Mouse (Mus musculus): Measurements from ENCODE around the gene Def6.
"Not testable (repeated sequence)": the region's sequence is repeated elsewhere in the genome, so short reads cannot be mapped to it uniquely, and the experiment has no call there.

Gene Def6

DNA sequence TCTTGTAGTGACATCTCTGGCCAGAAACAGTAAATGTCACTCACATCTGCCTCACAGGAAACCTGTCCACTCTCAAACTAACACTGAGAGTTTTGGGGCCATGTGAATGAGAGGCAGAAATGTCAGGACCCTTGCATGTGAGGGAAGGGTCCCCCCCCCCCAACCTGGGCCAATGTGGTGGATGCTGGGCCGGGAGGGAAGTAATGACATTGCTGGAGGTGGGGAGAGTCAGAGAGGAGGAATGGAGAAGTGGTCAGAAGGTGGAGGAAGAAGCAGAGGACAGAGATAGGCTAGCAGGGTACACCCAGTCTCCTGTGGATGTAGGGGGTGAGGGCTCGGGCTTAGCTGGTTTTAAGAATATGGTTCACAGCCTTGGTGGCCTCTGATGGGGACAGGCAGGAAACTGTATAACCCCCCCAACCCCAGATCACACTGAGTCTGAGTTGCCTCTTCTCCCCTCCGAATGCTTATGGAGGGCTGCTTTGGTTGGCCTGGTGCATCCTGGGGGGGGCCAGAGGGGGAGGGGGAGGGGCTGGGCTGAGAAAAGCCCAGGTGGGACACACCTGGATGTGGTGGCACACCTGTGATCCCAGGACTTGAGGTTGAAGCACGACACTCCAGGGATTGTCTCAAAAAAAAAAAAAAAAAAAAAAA lies 2.0 kb downstream of the Def6 start:
- peak in 1 of 2 experiments; percentile 10 for DNase-seq

DNA sequence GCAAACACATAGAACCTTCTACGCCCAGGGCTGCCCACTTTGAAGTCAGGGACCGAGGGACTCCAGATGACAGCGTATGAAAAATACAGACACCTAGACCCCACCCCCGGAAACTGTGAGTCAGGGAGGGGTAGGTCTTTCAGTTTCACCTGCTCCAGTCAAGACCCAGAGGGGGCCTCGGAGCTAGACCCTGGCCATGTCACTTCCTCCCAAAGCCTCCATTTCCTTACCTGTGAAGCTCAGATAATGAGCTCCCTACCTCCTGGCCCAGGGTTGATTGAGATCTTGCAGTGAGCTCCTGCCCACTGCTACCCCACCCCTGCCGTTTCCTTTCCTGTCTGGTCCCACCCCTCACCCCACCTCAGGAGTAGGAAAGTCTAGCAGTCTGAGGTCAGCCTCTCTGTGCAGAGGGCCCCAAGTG lies 4.4 kb downstream of the Def6 start:
- peak; percentile 59 to 62 for DNase-seq

DNA sequence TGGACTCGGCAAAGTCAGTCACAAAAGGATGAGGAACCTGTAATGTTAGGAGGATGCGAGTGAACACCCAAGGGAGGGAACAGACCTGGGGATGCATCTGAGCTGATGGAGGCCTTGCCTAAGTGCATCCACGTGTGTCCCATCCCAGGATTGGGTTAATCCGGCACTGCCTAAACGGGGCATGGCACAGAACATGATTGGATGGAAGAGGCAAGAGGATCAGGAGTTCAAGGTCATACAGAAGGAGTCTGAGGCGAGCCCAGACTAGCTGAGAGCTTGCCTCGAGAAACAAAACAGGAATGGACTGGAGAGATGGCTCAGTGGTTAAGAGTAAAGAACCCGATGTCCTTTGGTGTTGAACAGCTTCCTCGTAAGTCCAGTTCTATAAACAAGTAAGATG lies 4.8 kb downstream of the Def6 start:
- no peak for DNase-seq

DNA sequence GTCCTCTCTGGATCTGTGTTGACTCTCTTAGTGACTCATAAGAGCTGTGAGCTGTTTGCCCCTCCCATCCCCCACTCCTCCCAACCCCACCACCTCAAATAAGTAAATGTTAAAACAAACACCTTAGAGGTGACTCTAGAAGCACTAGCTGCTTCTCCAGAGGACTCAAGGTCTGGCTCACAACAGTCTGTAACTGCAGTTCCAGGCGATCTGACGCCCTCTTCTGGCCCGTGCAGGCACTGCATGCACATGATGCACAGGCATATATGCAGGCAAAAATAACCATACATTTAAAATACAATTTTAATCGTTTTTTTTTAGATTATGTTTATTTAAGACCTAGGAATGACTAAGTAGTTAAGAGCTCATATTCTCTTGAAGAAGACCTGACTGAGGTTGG lies 5.7 kb downstream of the Def6 start:
- DNase-seq, result no peak

DNA sequence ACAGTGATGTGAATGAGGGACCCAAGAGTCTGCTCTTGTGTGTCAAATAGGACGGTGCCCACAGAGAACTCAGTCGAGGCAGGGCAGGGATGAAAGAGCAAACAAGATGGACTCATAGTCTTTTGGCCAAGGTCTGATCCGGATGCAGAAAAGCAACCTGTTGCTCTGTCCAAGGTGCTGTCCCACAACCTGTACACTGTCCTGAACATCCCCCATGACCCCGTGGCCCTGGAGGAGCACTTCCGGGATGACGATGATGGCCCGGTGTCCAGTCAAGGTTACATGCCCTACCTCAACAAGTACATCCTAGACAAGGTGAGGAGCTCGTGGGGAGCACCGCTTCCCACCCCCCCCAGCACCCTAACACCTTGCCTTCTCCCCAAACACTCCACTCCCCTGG lies 9.2 kb downstream of the Def6 start:
- DNase-seq, result no peak

DNA sequence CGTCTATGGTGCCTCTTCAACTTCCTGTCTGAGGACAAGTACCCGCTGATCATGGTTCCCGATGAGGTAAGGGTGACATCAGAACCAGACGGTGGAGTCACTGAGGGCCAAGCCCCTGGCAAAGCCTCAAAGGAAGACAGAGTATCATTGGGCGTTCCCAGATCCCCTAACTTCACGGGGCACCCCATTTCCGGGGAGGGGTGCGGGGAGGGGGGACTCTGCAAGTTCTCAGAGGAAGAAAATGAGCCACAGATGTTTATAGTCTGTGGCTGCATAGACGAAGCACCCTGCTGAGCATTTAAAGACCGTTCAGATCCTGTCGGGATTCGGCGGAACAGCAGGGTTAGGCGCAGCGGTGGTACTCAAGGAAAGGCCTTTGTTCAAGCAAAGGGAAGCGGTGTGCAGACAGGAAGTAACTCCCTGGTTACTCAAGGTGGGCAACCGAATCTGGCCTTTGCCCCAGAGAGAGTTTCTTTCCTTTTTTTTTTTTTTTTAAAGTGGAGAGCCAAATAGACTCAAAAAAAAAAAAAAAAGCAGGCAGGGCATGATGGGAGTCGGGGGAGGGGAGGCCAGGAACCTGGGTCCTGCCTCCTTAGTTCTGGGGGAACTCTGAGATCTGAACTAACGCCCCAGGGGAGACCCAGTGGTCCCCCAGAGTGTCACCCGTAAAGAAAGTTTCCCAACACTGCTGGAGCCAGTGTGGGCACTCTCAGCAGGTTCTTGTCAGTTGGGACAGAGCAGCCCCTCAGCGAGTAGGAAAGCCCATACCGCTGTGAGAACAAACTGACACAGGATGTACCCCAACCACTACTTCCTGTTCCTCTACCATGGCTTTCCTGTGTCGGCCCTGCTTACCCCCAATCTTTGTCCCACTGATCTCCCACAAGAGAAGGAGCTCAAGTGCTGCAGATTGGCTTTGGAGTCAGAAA lies 10.4 kb downstream of the Def6 start:
- peak; percentile 52 to 55 for DNase-seq

DNA sequence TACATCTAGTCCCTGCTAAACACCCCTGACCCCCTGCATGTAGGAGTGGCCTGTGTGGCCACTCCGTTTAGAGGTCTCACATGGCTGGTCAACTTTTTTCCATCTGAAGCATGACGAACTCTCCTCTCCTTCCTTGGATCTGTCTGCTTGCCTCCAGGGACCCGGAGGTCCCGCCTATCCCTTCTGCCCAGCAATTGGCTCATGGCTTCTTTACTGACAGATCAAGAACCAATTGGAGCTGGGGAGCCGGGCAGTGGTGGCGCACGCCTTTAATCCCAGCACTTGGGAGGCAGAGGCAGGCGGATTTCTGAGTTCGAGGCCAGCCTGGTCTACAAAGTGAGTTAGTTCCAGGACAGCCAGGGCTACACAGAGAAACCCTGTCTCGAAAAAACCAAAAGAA lies 14.9 kb downstream of the Def6 start:
- not testable (repeated sequence) for DNase-seq

DNA sequence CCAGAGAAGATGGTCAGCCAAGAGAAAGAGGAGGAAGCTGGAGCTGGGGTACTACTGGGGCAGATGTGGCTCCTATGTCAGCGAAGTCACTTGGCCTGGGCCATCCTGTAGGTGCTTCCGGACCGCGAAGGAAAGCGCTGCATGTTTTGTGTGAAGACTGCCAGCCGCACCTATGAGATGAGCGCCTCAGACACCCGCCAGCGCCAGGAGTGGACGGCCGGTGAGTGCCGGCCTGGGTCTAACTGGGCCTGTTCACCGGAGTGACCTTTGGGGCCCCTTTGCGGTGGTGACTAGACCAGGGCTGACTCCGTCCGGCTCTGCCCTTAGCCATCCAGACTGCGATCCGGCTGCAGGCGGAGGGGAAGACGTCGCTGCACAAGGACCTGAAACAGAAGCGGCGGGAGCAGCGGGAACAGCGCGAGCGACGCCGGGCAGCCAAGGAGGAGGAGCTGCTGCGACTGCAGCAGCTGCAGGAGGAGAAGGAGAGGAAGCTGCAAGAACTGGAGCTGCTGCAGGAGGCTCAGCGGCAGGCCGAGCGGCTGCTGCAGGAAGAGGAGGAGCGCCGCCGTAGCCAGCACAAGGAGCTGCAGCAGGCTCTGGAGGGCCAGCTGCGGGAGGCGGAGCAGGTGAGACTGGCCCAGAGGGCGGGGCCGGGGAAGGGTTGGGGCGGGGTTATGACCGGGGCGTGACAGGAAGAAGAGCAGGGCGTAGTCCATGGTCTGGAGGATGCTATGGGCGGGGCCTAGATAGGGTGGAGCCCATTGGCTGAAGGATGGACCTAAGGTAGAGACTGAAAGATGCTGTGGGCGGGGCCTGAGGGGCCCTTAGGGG lies 16.2 kb downstream of the Def6 start:
- peak; percentile 82 to 91 for DNase-seq

DNA sequence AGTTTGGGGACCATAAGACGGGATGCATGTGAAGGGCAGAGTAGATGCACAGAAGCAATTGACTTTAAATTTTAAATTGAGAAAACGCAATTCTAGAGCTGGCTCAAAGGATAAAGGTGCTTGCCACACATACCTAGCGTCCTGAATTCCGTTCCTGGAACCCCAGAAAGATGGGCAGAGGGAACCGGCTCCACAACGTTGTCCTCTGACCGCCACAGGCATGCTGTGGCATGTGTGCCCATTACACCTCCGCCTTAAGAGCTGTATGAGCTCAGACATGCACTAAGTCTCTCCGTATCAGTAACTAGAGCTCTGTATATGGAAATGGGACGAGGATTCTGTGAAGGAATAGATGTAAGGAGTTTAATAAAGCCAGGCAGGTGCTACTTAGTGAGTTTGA lies 17.0 kb downstream of the Def6 start:
- DNase-seq, result no peak

DNA sequence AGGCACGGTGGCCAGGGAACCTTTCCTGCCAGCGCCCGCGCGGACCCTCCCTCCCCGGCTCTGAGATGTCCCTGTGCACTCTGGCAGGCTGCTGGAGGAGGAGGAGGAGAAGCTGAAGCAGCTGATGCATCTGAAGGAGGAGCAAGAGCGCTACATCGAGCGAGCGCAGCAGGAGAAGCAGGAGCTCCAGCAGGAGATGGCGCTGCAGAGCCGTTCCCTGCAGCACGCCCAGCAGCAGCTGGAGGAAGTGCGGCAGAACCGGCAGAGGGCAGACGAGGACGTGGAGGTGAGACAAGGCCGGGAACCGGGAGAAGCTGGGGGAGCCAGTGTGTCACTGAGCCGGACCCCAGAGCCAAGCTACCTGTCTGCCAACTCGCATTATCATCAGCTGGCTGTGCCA lies 18.4 kb downstream of the Def6 start:
- DNase-seq, result peak; percentile 76 to 85

DNA sequence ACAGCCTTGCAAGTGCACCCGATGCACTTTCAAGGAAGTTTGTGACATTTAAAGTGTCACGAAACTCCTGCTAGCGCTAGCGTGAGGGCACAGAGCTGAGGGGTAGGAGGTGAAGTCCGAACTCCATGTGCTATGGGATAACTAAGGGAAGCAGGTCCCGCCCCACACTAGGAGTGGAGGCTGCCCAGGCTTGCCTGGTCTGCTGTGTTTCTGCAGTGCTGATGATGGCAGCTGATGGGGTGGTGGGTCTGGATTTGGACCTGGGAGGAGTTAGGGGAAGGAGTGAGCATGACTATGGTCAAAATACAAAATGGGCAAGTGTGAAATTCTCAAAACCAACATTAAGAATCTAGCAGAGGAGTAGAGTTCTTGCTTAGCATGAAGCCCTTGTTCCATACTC lies 22.9 kb downstream of the Def6 start:
- no peak for DNase-seq

DNA sequence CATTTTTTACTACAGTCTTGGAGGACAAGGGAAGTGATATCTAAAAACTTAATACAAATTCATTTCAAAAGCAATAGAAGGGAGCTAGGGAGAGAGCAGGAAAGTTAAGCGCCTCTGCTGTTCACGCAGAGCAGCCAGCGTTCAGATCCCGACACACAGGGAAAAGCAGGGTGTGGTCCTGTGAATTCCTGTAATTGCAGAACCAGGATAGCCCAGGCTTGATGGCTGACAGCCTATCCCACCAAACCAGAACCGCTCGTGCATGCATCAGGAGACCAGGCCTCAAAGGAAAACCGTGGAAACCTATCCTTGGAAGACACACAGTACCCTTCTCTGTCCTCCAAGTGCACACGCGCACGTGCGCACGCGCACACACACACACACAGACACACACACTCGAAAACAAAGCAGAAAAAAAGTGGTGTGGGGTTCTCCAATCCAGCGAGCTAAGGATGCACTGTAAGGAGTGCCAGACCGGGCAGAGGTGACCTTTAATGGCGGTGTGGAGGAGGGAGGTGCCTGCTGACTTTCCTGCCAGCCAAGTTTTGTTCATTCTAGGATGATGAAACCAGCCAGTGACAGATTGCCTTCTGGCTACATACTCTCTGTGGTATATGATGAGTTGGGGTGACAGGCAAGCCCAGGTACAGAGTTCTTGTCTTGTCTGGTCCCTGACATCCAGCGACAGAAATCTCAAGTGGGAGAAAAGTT lies 23.6 kb downstream of the Def6 start:
- DNase-seq, result no peak

DNA sequence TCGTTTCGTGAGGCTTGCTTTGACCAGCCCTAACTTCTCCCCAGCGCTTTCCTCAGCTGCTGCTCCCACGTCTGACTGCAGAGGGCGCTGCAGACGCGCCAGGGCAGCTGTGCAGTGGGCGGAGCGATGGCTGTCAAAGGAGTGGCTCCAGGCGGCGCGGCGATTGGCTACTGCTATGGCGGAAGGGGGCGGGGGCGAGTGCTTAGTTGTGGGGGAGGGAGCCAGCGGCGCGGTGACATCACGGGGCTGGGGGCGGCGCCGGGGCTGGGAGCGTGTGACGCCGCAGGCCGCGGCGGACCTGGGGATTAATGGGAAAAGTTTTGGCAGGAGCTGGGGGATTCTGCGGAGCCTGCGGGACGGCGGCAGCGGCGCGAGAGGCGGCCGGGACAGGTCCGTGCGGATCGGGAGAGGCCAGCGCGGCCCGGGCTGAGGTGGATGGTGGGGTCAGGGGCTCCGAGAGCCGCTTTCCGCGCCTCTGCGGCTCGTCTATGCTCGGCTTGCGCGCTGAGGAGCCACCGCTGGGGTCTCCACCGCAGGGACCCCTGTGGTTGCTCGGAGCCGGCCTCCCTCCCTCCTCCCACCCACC lies 25.0 kb downstream of the Def6 start, which contains the start of gene Ppard:
Gene Ppard, plus strand, starts transcription at position 226 of the 586 bp plus-strand sequence.
- DNase-seq, result peak; percentile 96 to 98

DNA sequence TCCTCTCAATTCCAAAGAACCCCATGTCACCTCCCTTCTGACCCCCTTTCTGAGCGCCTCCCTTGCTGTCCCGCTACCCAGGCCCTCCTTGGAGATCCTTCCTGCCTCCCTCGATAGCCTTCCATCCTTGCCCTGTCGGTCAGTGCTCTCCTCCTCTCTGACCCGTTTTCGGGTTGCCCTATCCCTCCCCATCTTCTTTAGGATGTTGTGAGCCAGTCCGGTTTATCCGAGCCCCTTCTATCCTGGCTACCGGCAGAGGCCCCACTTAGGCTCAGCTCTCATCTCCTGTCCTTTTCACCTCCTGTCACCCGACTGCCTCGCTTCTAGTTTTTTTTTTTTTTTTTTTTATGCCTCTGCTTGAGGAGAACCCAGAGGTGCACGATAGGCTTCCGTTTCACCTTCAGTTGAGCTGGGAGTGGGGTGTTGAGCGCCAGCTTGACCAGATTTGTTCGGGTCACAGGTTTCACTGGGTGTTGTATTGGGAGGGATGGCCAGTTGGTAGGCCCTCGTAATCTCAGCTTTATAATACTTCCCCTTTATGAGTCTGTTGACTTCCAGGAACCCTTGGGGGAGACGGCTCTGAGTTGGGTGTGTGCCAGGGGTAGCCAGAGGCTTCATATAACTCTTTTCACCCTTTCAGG lies 25.6 kb downstream of the Def6 start:
- DNase-seq, result peak in 1 of 2 experiments; percentile 44

DNA sequence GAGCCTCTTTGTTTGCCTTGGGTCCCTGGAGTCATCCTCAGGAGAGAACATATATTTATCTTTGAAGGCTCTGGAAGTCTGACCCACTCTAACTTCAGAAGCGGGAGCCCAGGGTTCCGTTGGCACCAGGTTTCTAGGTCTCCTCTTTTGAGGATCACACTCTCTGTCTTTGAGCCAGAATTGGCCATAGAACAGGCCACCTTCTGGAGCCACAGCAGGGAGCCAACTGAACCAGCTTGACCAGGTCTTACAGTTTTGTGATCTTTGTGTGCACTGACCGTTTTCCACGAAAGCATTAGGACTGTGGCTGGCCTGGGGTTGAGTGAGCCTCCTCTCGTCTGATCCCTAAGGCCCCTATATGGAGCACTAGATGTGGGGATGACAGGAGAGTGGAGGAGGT lies 27.1 kb downstream of the Def6 start:
- no peak for DNase-seq

DNA sequence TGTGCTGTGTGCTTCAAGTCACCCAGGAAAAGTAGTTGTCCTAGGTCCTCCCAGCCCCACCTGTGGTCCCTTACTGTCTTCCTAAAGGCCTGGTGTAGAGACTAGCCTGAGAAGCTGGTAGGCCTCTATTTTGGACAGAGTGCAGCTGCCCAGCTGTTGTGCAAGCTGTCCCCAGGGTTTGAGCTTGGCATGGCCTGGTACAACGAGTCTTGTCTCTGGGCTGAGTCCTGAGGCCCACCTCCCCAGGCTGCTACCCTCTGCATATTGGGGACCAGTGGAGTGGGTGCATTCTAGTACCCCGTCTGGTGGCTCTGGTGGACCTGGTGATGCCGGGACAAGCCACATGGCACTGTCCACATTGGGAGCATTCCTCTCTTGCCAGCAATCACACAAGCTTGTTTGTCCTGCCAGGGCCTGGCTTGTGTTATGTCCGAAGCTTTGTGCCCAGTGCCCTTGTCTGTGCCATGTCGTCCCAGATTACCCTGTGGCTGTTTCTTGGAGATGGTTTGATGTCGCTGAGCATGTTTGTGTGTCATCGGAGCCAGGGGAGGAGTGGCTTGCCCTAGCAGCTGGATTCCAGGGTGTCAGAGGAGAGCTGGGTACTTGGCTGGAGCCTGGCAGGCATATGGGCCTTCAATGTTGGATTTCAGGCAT lies 28.5 kb downstream of the Def6 start:
- DNase-seq, result no peak

DNA sequence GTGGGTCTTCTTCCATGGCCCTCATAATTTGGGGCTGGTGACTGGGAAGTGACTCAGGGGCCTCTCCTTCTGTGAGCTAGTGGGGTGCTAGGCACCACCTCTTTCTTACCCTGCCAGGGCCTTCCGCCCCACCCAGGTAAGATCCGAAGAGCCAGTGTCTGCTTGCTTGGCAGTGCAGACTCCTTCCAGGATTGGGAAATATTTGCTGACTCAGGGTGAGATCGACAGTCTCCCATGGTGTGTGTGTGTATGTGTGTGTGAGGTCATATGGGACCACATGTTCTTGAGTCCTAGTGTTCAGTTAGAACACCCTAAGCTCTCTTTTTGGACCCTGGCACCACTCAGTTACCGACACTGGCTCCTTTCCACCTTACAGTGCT lies 29.0 kb downstream of the Def6 start:
- no peak for DNase-seq

DNA sequence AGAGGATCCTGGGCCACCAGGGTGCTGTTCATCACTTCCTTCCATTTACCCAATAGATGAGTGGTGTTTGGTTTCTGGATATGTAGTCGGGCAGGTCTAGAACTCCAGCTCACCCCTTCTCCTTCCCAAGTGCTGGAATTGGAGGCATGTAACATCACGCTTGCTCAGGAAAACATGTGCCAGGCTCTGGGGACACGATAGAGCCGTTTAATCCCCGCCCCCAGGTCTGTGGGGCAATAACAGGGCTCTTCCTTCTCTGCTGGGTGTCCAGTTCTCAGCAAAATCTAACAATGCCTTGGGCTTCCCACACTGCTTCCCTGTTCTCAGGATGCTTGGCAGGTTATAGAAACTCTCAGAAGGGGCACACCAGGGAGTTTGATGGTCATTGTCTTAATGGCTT lies 29.8 kb downstream of the Def6 start:
- no peak for DNase-seq

DNA sequence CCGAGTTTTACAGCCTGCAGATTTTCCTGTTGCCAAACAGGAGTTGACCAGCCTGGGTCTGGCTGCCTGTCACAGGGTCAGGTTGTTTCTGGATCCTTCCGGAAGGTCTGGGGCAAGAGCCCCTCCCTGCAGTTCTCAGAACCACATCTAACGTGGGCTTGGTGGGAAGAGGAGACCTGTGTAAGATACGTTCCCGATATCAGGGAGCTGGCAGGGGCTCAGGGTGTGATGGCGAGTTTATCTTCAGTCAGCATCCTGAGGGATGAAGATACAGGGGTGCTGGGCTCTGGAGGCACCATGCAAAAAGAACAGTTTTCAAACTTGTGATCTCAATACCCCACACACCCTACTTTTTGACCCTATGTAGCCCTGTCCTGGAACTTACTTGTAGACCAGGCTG lies 30.3 kb downstream of the Def6 start:
- DNase-seq, result no peak

DNA sequence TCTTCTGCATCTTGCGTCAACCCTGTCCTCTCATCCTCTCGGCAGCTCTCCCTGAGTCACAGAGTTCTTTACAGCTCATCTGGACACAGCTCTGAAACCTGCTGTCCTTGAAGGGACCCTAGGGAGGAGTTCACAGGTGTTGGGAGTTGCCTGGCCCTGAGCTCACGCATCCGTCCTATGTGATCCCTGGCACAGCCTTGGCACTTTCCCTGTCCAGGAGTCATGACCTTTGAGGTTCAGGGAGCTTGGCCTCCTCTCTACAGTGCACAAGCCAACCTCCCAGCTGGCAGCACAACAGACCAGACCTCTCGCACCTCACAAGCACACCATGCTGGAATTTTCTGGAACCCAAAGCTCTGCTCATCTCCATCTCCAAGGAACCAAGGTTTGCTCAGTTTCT lies 33.3 kb downstream of the Def6 start:
- no peak for DNase-seq

DNA sequence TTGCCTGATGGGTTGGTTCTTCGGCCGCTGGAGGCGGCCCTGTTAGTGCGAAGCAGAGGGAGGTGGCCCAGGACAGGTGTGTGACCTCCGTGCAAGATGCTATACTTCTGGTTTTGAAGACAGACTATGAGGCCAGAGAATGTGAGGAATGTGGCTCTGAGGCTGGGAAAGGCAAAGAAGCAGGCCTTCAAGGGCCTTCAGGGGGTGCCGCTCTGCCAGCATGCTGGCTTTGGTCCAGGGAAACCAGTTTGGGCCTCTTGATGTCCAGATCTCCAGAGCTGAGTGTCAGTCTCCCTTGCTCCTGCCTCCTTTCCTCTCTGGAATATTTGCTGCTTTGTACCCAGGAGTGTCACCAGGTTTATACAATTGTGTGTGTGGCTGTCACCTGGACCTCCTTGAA lies 34.7 kb downstream of the Def6 start:
- DNase-seq, result no peak
